Mouse (Mus musculus): ENCODE measurements around the gene Gm10401. TPM values are rescaled to one million over a fixed set of nuclear protein-coding genes. Genes with fewer than 3 reads are reported as not detected.

The Gm10401 gene
- polyA plus RNA-seq, 1 experiment from 2014 or later = 31.5 TPM

- Histone ChIP-seq H3K36me3 (ENCODE audit: control insufficient read depth, insufficient read depth, low read length) (peaks cover 8% of the 10 kb centered on the region), H3K9ac (ENCODE audit: low read length) (no peak overlapping the region), H3K4me2 (ENCODE audit: low read length) (no peak overlapping the region), H3K27me3 (ENCODE audit: control insufficient read depth, insufficient read depth, low read length) (no peaks in the 10 kb centered on the region), H3K4me3 (ENCODE audit: control insufficient read depth in 1 of 2, insufficient read depth in 1 of 2, low read depth in 1 of 2, low read length in 2 of 2) (no peak overlapping the region), H3K9me3 (ENCODE audit: control insufficient read depth, low read length) (no peaks in the 10 kb centered on the region), H3K4me1 (ENCODE audit: control insufficient read depth in 2 of 2, insufficient read depth in 2 of 2, low read length in 2 of 2) (peaks cover 24 to 59% of the 10 kb centered on the region in 2 experiments), H3K27ac (replicated peaks in 1 of 2; ENCODE audit: control insufficient read depth in 1 of 2, insufficient read depth in 1 of 2, low read depth in 2 of 2, low read length in 2 of 2) (no peak overlapping the region)
- ATAC-seq (ENCODE audit: insufficient number of reproducible peaks, insufficient read depth, low FRiP score, low read depth) = no peak
- WGBS = 85% methylated on average over 11 of the region's 11 CpGs
Measured at GRCm38 (mm10) chr5:115068671-115069421, 29.2 kb downstream of the Gm10401 start.

- no peak for ATAC-seq (ENCODE audit: insufficient number of reproducible peaks, insufficient read depth, low FRiP score, low read depth)
- Histone ChIP-seq H3K4me1 (ENCODE audit: control insufficient read depth in 2 of 2, insufficient read depth in 2 of 2, low read length in 2 of 2) (peaks cover 15 to 44% of the 10 kb centered on the region in 2 experiments), H3K4me3 (ENCODE audit: control insufficient read depth in 1 of 2, insufficient read depth in 1 of 2, low read depth in 1 of 2, low read length in 2 of 2) (no peak overlapping the region), H3K27ac (replicated peaks in 1 of 2; ENCODE audit: control insufficient read depth in 1 of 2, insufficient read depth in 1 of 2, low read depth in 2 of 2, low read length in 2 of 2) (no peak overlapping the region), H3K27me3 (ENCODE audit: control insufficient read depth, insufficient read depth, low read length) (no peaks in the 10 kb centered on the region), H3K4me2 (ENCODE audit: low read length) (no peak overlapping the region), H3K9me3 (ENCODE audit: control insufficient read depth, low read length) (no peaks in the 10 kb centered on the region), H3K9ac (ENCODE audit: low read length) (no peak overlapping the region), H3K36me3 (ENCODE audit: control insufficient read depth, insufficient read depth, low read length) (peaks cover 20% of the 10 kb centered on the region)
- WGBS = 33% methylated on average over 4 of the region's 4 CpGs
Measured at GRCm38 (mm10) chr5:115066245-115066644, 31.9 kb downstream of the Gm10401 start.

- no peak overlapping the region for H3K9ac ChIP-seq (ENCODE audit: low read length)
- peaks cover 20% of the 10 kb centered on the region for H3K36me3 ChIP-seq (ENCODE audit: control insufficient read depth, insufficient read depth, low read length)
- H3K4me3 ChIP-seq (ENCODE audit: control insufficient read depth in 1 of 2, insufficient read depth in 1 of 2, low read depth in 1 of 2, low read length in 2 of 2) = no peak overlapping the region
- 88% methylated on average over 7 of the region's 7 CpGs for WGBS
- H3K27ac ChIP-seq (replicated peaks in 1 of 2; ENCODE audit: control insufficient read depth in 1 of 2, insufficient read depth in 1 of 2, low read depth in 2 of 2, low read length in 2 of 2) = no peak overlapping the region
- no peaks in the 10 kb centered on the region for H3K9me3 ChIP-seq (ENCODE audit: control insufficient read depth, low read length)
- H3K4me1 ChIP-seq (ENCODE audit: control insufficient read depth in 2 of 2, insufficient read depth in 2 of 2, low read length in 2 of 2) = peaks cover 16 to 46% of the 10 kb centered on the region in 2 experiments
- H3K27me3 ChIP-seq (ENCODE audit: control insufficient read depth, insufficient read depth, low read length) = no peaks in the 10 kb centered on the region
- no peak for ATAC-seq (ENCODE audit: insufficient number of reproducible peaks, insufficient read depth, low FRiP score, low read depth)
- no peak overlapping the region for H3K4me2 ChIP-seq (ENCODE audit: low read length)
Measured at GRCm38 (mm10) chr5:115063391-115063790, 34.7 kb downstream of the Gm10401 start.

- Histone ChIP-seq H3K4me1 (ENCODE audit: control insufficient read depth in 2 of 2, insufficient read depth in 2 of 2, low read length in 2 of 2) (peaks cover 11 to 40% of the 10 kb centered on the region in 2 experiments), H3K36me3 (ENCODE audit: control insufficient read depth, insufficient read depth, low read length) (peaks cover 20% of the 10 kb centered on the region), H3K9me3 (ENCODE audit: control insufficient read depth, low read length) (no peaks in the 10 kb centered on the region), H3K4me2 (ENCODE audit: low read length) (no peak overlapping the region), H3K4me3 (ENCODE audit: control insufficient read depth in 1 of 2, insufficient read depth in 1 of 2, low read depth in 1 of 2, low read length in 2 of 2) (no peak overlapping the region), H3K27me3 (ENCODE audit: control insufficient read depth, insufficient read depth, low read length) (no peaks in the 10 kb centered on the region), H3K9ac (ENCODE audit: low read length) (no peak overlapping the region), H3K27ac (replicated peaks in 1 of 2; ENCODE audit: control insufficient read depth in 1 of 2, insufficient read depth in 1 of 2, low read depth in 2 of 2, low read length in 2 of 2) (no peak overlapping the region)
- WGBS = 78% methylated on average over 1 of the region's 1 CpGs
- no peak for ATAC-seq (ENCODE audit: insufficient number of reproducible peaks, insufficient read depth, low FRiP score, low read depth)
Measured at GRCm38 (mm10) chr5:115062566-115062965, 35.5 kb downstream of the Gm10401 start.

GRCm38 (mm10) chr5:115060977-115061376 is 37.1 kb downstream of the Gm10401 start:
- no peak overlapping the region for H3K9ac ChIP-seq (ENCODE audit: low read length)
- H3K36me3 ChIP-seq (ENCODE audit: control insufficient read depth, insufficient read depth, low read length) = peaks cover 20% of the 10 kb centered on the region
- H3K27ac ChIP-seq (replicated peaks in 1 of 2; ENCODE audit: control insufficient read depth in 1 of 2, insufficient read depth in 1 of 2, low read depth in 2 of 2, low read length in 2 of 2) = no peak overlapping the region
- H3K4me3 ChIP-seq (ENCODE audit: control insufficient read depth in 1 of 2, insufficient read depth in 1 of 2, low read depth in 1 of 2, low read length in 2 of 2) = no peak overlapping the region
- H3K27me3 ChIP-seq (ENCODE audit: control insufficient read depth, insufficient read depth, low read length) = no peaks in the 10 kb centered on the region
- no peak overlapping the region for H3K4me2 ChIP-seq (ENCODE audit: low read length)
- WGBS = 81% methylated on average over 3 of the region's 3 CpGs
- no peak for ATAC-seq (ENCODE audit: insufficient number of reproducible peaks, insufficient read depth, low FRiP score, low read depth)
- peaks cover 7 to 29% of the 10 kb centered on the region in 2 experiments for H3K4me1 ChIP-seq (ENCODE audit: control insufficient read depth in 2 of 2, insufficient read depth in 2 of 2, low read length in 2 of 2)
- H3K9me3 ChIP-seq (ENCODE audit: control insufficient read depth, low read length) = no peaks in the 10 kb centered on the region

- Histone ChIP-seq H3K4me3 (ENCODE audit: control insufficient read depth in 1 of 2, insufficient read depth in 1 of 2, low read depth in 1 of 2, low read length in 2 of 2) (no peak overlapping the region), H3K9me3 (ENCODE audit: control insufficient read depth, low read length) (no peaks in the 10 kb centered on the region), H3K27me3 (ENCODE audit: control insufficient read depth, insufficient read depth, low read length) (no peaks in the 10 kb centered on the region), H3K9ac (ENCODE audit: low read length) (no peak overlapping the region), H3K36me3 (ENCODE audit: control insufficient read depth, insufficient read depth, low read length) (peaks cover 20% of the 10 kb centered on the region), H3K4me2 (ENCODE audit: low read length) (no peak overlapping the region), H3K27ac (replicated peaks in 1 of 2; ENCODE audit: control insufficient read depth in 1 of 2, insufficient read depth in 1 of 2, low read depth in 2 of 2, low read length in 2 of 2) (no peak overlapping the region), H3K4me1 (ENCODE audit: control insufficient read depth in 2 of 2, insufficient read depth in 2 of 2, low read length in 2 of 2) (peaks cover 7 to 25% of the 10 kb centered on the region in 2 experiments)
- WGBS = 85% methylated on average over 8 of the region's 8 CpGs
- no peak for ATAC-seq (ENCODE audit: insufficient number of reproducible peaks, insufficient read depth, low FRiP score, low read depth)
Measured at GRCm38 (mm10) chr5:115060067-115060695, 37.9 kb downstream of the Gm10401 start.

GRCm38 (mm10) chr5:115058584-115059297 is 39.4 kb downstream of the Gm10401 start:
- peaks cover 10 to 33% of the 10 kb centered on the region in 2 experiments for H3K4me1 ChIP-seq (ENCODE audit: control insufficient read depth in 2 of 2, insufficient read depth in 2 of 2, low read length in 2 of 2)
- ATAC-seq (ENCODE audit: insufficient number of reproducible peaks, insufficient read depth, low FRiP score, low read depth) = no peak
- no peaks in the 10 kb centered on the region for H3K27me3 ChIP-seq (ENCODE audit: control insufficient read depth, insufficient read depth, low read length)
- WGBS = 26% methylated on average over 7 of the region's 7 CpGs
- H3K9me3 ChIP-seq (ENCODE audit: control insufficient read depth, low read length) = no peaks in the 10 kb centered on the region
- H3K4me2 ChIP-seq (ENCODE audit: low read length) = peak overlapping the region; percentile 16; the same call in 1 of the 2 replicates
- peak overlapping the region in 1 of 2 experiments; percentile 19; a peak in 1 of 4 replicates for H3K27ac ChIP-seq (replicated peaks in 1 of 2; ENCODE audit: control insufficient read depth in 1 of 2, insufficient read depth in 1 of 2, low read depth in 2 of 2, low read length in 2 of 2)
- no peak overlapping the region for H3K9ac ChIP-seq (ENCODE audit: low read length)
- H3K4me3 ChIP-seq (ENCODE audit: control insufficient read depth in 1 of 2, insufficient read depth in 1 of 2, low read depth in 1 of 2, low read length in 2 of 2) = no peak overlapping the region
- H3K36me3 ChIP-seq (ENCODE audit: control insufficient read depth, insufficient read depth, low read length) = peaks cover 11% of the 10 kb centered on the region; the same call in 1 of the 2 replicates
